Mouse (Mus musculus) lung, postnatal 0 days (tissue): ENCODE data around the gene Serinc3.

Source experiments
- CTCF ChIP-seq: IDR thresholded peaks from 2 replicates; pipeline ENCODE4 v1.5.1; 2016; ENCODE audit warnings: antibody characterized with exemption, mild to moderate bottlenecking
- EP300 ChIP-seq: IDR thresholded peaks from 2 replicates; pipeline ENCODE4 v1.6.1; 2016; ENCODE audit warnings: antibody characterized with exemption, mild to moderate bottlenecking, control low read depth

GRCm38 (mm10) chr2:163593636-163594282, 51.2 kb downstream of the Serinc3 start:
- no peak for TF ChIP-seq CTCF
- no peak for TF ChIP-seq EP300
